Mouse (Mus musculus): ENCODE measurements around the gene Gm10271. TPM values are rescaled to one million over a fixed set of nuclear protein-coding genes. Genes with fewer than 3 reads are reported as not detected.

The Gm10271 gene
- polyA plus RNA-seq, 1 experiment: not detected

DNA sequence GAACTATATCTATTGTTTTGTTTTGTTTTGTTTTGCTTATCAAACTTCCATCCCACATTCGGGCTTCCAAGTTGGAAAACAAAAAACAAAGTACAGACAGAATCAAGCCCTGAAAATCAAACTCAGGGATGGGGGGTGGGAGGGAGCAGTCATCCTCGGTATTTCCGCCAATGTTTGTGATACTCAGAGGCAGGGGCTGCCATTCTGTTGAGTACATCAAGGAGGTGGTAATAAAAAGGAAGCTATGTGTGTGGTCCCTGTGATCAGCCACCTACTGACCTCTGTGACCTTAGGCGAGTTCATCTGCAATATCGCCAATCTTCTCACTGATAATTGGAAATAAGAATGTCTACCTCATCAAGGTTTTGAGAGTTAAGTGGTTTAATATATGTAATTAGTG, 21.5 kb downstream of the Gm10271 start:
- TF ChIP-seq POLR2A (IDR thresholded peaks at IDR 0.05; ENCODE audit: borderline replicate concordance, extremely low read depth, insufficient read depth, insufficient read length, poor library complexity, severe bottlenecking): no peak
- no peak for DNase-seq (ENCODE audit: low read depth)

GRCm38 (mm10) chr10:116950009-116950769, 22.2 kb downstream of the Gm10271 start, which contains the start of gene Rab3ip:
Gene Rab3ip (minus strand): TSS chr10:116950769.
- TF ChIP-seq CTCF (IDR thresholded peaks at IDR 0.05; ENCODE audit: borderline replicate concordance, extremely low read depth, insufficient read depth, insufficient read length): peak; percentile 97
- peak; percentile 96 for TF ChIP-seq POLR2A (IDR thresholded peaks at IDR 0.05; ENCODE audit: borderline replicate concordance, extremely low read depth, insufficient read depth, insufficient read length, poor library complexity, severe bottlenecking)
- peak; percentile 95 for DNase-seq (ENCODE audit: low read depth)

DNA sequence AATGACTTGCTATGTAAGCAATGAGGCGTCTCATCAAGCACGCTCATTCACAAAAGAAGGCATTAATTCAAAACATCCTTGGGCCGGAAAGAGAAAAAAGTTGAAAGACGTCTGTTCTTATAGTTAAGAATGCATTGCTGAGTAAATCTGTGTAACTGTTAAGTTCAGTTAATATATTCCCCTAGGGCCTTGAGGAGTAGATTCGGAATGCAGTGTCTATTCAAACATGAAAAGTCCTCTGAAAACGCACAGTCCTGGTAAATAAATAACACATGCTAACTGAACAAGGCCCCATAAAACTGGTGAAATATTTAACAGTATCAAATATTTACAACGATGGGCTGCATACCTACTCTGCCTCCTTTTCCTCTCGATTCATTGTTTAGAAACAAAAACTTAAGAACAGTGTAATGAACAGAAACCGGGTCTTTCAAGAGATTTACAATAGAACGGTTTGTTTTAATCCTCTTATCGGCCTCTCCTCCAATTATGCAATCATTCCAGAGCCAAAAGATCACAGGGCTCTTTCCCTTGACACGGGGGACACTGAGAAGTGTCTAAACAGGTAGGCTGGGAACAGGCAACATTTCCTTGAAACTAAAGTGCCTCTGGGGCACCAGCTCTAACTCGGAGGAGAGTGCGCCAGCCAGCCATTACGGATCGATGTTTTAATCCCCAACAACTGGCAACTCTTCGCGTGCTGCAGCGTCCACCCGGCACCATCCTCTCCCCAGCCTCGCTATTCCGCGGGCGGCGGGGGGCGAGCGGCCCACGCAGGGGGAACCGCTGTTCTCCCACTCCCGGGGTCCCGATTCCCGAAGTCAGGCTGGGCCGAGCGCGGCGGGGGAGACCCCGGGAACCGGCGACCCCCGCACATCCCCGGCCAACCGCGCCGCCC, 23.0 kb downstream of the Gm10271 start:
- DNase-seq (ENCODE audit: low read depth): peak; percentile 63
- TF ChIP-seq CTCF (IDR thresholded peaks at IDR 0.05; ENCODE audit: borderline replicate concordance, extremely low read depth, insufficient read depth, insufficient read length) (no peak), POLR2A (IDR thresholded peaks at IDR 0.05; ENCODE audit: borderline replicate concordance, extremely low read depth, insufficient read depth, insufficient read length, poor library complexity, severe bottlenecking) (no peak)

GRCm38 (mm10) chr10:116948414-116948813, 24.0 kb downstream of the Gm10271 start:
- TF ChIP-seq CTCF (IDR thresholded peaks at IDR 0.05; ENCODE audit: borderline replicate concordance, extremely low read depth, insufficient read depth, insufficient read length) (no peak), POLR2A (IDR thresholded peaks at IDR 0.05; ENCODE audit: borderline replicate concordance, extremely low read depth, insufficient read depth, insufficient read length, poor library complexity, severe bottlenecking) (no peak)
- DNase-seq (ENCODE audit: low read depth): no peak

DNA sequence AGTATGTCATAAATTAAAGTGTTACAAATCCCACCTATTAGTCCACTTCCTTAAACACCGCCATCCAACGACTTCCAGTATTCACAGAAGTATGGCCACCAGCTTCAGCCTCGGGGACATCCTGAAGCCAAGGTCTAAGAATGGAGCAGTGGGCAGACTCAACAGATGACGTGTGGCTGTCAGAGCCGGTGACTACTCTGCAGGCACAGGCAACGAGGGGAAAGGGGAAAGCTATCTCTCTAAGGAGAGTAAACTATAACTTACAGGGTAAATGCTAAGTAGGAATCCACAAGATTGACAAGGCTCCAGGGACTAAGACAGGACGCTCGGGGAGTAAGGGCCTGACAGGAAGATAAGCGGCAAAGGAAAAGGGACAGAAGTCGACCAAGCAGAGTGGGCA, 27.5 kb downstream of the Gm10271 start:
- DNase-seq (ENCODE audit: low read depth): no peak
- TF ChIP-seq POLR2A (IDR thresholded peaks at IDR 0.05; ENCODE audit: borderline replicate concordance, extremely low read depth, insufficient read depth, insufficient read length, poor library complexity, severe bottlenecking): no peak
- TF ChIP-seq CTCF (IDR thresholded peaks at IDR 0.05; ENCODE audit: borderline replicate concordance, extremely low read depth, insufficient read depth, insufficient read length): no peak

DNA sequence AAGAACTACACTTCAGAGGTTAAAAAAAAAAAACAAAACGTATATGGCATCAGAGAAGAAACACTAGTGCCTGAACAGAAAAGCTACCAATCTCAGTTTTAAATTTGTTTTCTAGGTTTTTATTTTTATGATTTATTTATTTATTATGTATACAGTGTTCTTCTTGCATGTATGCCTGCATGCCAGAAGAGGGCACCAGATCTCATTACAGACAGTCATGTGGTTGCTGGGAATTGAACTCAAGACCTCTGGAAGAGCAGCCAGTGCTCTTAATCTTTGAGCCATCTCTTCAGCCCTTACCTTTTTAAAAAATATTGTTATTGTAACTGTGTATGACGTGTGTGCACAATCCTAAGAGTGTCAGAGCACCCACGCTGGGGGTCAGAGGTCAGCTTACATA, 28.3 kb downstream of the Gm10271 start:
- no peak for DNase-seq (ENCODE audit: low read depth)

GRCm38 (mm10) chr10:116943025-116943424, 29.4 kb downstream of the Gm10271 start:
- DNase-seq (ENCODE audit: low read depth): no peak
- TF ChIP-seq POLR2A (IDR thresholded peaks at IDR 0.05; ENCODE audit: borderline replicate concordance, extremely low read depth, insufficient read depth, insufficient read length, poor library complexity, severe bottlenecking) (no peak), CTCF (IDR thresholded peaks at IDR 0.05; ENCODE audit: borderline replicate concordance, extremely low read depth, insufficient read depth, insufficient read length) (peak; percentile 31; the same call in 1 of the 2 replicates)

More for the DNA sequence above, 28.3 kb downstream of the Gm10271 start:
- TF ChIP-seq CTCF (IDR thresholded peaks at IDR 0.05; ENCODE audit: borderline replicate concordance, extremely low read depth, insufficient read depth, insufficient read length) (no peak), POLR2A (IDR thresholded peaks at IDR 0.05; ENCODE audit: borderline replicate concordance, extremely low read depth, insufficient read depth, insufficient read length, poor library complexity, severe bottlenecking) (no peak)

GRCm38 (mm10) chr10:116935028-116935427, 37.4 kb downstream of the Gm10271 start:
- DNase-seq (ENCODE audit: low read depth): peak; percentile 38
- no peak for TF ChIP-seq POLR2A (IDR thresholded peaks at IDR 0.05; ENCODE audit: borderline replicate concordance, extremely low read depth, insufficient read depth, insufficient read length, poor library complexity, severe bottlenecking)
- TF ChIP-seq CTCF (IDR thresholded peaks at IDR 0.05; ENCODE audit: borderline replicate concordance, extremely low read depth, insufficient read depth, insufficient read length): no peak

- TF ChIP-seq CTCF (IDR thresholded peaks at IDR 0.05; ENCODE audit: borderline replicate concordance, extremely low read depth, insufficient read depth, insufficient read length) (no peak), POLR2A (IDR thresholded peaks at IDR 0.05; ENCODE audit: borderline replicate concordance, extremely low read depth, insufficient read depth, insufficient read length, poor library complexity, severe bottlenecking) (no peak)
- DNase-seq (ENCODE audit: low read depth): no peak
These were observed 38.6 kb downstream of the Gm10271 start for GRCm38 (mm10) chr10:116933794-116934193.

DNA sequence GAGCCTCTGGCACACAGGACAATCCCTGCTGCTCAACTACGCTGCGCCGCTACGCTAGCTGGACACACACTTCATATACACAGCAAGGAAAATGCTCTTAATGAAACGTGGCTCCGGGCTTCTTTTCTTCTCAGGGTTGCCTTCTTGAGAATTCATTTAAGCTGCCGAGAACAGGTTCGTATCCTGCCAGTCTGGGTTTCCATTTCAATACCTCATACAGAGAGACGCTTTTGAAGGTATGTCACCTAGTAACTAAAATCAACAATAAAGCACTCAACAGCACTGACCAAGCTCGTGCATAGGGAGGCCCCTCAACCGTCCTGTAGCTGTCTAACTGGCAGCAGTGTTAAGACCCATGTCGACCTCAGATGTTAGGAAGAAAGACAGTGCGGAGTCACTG, 40.0 kb downstream of the Gm10271 start:
- TF ChIP-seq POLR2A (IDR thresholded peaks at IDR 0.05; ENCODE audit: borderline replicate concordance, extremely low read depth, insufficient read depth, insufficient read length, poor library complexity, severe bottlenecking) (no peak), CTCF (IDR thresholded peaks at IDR 0.05; ENCODE audit: borderline replicate concordance, extremely low read depth, insufficient read depth, insufficient read length) (no peak)
- no peak for DNase-seq (ENCODE audit: low read depth)

- TF ChIP-seq POLR2A (IDR thresholded peaks at IDR 0.05; ENCODE audit: borderline replicate concordance, extremely low read depth, insufficient read depth, insufficient read length, poor library complexity, severe bottlenecking) (no peak), CTCF (IDR thresholded peaks at IDR 0.05; ENCODE audit: borderline replicate concordance, extremely low read depth, insufficient read depth, insufficient read length) (no peak)
- no peak for DNase-seq (ENCODE audit: low read depth)
These were observed 40.8 kb downstream of the Gm10271 start for GRCm38 (mm10) chr10:116931497-116932179.
